Mouse (Mus musculus): Measurements from ENCODE around the gene Cebpb.

DNA sequence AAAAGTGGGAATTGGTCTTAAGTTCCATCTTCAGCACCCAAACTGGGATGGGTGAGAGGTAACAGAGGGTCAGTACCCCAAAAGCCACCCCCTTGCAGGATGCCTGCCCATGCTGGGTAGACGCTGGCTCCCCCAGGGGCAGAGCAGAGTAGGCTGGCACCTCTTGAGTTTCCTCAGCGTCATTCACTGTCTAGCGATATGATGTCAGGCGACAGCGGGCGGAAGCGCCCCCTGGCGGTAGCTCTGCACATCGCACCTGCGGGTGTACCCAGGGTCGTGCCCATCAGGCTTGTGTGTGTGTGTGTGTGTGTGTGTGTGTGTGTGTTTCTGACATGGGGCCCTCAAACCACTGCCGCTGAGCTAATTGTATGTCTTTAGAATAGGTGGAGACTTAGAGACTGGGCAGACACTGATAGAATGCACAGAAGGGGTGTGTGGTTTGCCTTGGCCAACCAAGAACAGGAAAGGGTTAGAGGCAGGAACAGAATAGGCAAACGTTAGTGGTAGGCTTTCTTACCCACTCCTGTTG lies 8.7 kb upstream of the Cebpb start:
- no peak for TF ChIP-seq GATA1 (IDR thresholded peaks at IDR 0.05; ENCODE audit: low read length)
- TF ChIP-seq TAL1 (IDR thresholded peaks at IDR 0.05; ENCODE audit: low read length), result no peak

All from erythroblast, embryonic 14.5 days (primary cell).